Mouse (Mus musculus) left cerebral cortex, adult 9 months (tissue): ENCODE data around the gene Glrx5.

Source experiments
- DNase-seq, 2 experiments: peaks; one replicate each; pipeline ENCODE4 v3.0.0; 2022; ENCODE audit warnings: low spot score in 2 of 2

Glrx5 gene

GRCm38 (mm10) chr12:105004956-105005714 lies 27.4 kb upstream of the Glrx5 start:
- DNase-seq = no peak

DNA sequence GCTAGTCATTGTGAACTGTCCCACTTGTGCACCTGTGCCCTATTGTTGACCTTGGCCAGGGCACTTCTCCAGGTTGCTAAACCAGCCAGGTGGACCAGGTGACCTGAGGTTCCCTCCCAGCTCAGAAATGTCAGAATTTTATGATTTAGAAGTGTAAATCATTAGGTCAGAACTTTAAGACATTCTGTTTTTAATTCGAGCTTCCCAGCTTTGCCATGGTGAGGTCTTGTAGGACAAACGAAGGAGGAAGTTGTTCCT lies 26.8 kb upstream of the Glrx5 start:
- no peak for DNase-seq

DNA sequence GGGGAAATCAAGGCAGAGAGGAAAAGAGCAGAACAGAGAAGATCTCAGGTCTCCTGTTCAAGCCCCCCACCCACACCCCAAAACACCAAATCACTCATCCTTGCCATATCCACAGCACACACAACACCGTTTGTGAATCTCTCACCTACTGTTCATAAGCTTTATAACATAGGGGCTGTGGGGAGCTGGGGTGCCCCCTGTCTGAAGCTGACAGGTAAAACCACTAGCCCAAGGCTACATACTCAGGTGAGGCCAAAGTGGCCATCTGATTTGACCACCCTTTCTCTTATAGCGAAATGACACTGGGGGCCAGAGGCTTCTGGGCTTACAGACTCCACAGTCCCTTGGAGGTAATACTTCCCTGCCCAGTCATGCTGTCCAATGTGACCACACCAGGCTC lies 24.3 kb upstream of the Glrx5 start:
- no peak for DNase-seq

DNA sequence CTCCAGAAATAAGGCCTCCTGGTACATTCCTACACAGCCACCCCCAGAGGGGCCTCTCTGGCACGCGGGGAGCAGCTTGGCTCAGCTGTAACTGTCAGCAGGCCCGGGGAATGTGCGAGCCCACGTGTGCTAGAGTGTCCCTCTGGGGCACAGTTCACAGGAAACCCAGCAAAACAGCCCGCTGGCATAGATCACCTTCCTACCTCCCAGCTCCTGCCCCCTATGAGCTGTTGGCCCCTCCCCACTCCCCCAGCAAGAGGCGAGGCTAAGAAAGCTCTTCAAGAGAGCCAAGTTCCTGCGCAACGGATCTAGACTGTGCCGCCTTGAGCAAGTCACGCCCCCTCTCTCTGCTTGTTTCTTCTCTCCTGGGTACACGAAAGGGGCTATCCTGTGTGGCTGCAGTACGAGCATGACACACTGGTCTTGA lies 23.7 kb upstream of the Glrx5 start:
- DNase-seq = no peak

DNA sequence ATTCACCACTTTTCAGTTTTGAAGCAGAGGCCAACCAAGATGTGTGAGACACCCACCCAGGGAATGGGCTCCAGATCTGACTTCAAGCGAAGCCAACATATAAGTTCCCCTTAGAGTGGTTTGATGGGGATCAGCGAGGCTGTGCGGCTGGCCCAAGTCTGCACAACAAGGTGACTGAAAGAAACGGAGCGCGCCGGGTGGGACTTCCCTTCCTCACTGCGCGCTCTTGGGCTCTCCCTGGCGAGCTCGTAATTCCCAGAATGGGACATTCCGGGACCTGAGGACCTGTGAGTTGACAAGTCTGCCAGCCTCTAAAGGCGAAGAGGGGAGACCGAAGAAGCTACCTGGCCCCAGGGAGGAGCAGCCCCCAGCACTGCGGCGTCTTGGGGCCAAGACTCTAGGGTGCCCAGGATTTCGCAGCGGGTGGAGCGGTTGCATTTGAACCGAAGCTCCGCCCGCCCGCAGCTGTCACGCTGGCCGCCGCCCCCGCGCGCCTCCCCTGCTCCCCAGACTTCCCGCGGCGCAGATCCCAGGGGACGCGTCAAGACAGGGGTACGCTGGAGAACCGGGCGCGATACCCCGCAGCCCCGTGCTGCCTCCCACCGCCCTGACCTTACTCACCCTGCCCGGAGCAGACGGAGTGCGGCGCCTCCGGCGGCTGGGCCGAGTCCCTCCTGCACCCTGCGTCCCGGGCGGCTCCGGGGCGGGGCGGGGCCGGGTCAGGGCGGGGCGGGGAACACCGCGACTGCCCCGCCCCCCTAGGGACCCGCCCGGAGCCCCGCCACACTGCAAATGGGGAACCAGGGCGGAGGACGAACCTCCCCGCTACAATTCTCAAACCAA lies 22.9 kb upstream of the Glrx5 start, which contains the start of gene Syne3:
Syne3 (minus strand) TSS at position 440 of the 843 bp plus-strand sequence.
- peak in 1 of 2 experiments; percentile 50 for DNase-seq

- no peak for DNase-seq
These were observed 22.2 kb upstream of the Glrx5 start for GRCm38 (mm10) chr12:105010213-105010790.

GRCm38 (mm10) chr12:105011589-105011988 lies 20.9 kb upstream of the Glrx5 start:
- DNase-seq = no peak

GRCm38 (mm10) chr12:105012314-105012713 lies 20.2 kb upstream of the Glrx5 start:
- no peak for DNase-seq

DNA sequence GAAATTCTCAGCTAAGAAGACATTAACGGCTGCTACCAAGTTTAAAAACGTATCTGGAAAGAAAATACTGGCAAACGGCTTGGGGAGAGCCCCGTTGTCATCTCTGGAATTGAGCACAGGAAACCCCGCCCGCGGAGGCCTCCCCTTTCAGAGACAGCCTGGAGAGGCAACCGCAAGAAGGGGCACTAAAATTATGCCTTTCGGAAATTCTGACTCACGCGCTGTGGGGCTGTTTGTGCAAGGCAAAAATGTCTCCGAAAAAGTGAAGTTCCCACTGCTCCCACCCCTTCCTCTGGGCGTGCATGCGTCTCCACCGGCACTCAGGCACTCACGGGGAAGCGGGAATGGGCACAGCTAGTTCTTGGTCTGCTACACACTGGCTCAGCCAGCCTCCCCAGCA lies 19.4 kb upstream of the Glrx5 start:
- peak in 1 of 2 experiments; percentile 69 for DNase-seq

DNA sequence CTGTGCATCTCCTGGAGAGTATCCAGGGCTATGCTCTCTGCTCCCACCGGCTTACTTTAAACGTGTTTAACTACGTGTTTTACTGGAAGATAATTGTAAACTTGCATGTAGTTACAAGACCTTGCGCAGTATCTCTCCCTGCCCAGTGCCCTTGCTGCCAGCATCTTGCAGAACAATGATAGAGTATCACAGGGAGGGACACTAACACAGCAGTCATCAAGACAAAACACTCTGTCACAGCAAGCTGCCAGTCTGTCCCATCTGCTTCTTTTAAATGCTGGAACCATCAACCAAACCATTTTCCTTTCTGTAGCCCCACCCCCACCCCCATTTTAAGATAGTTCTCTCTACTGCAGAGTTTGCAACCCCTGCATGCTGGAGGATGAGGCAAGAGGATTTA lies 16.3 kb upstream of the Glrx5 start:
- no peak for DNase-seq

DNA sequence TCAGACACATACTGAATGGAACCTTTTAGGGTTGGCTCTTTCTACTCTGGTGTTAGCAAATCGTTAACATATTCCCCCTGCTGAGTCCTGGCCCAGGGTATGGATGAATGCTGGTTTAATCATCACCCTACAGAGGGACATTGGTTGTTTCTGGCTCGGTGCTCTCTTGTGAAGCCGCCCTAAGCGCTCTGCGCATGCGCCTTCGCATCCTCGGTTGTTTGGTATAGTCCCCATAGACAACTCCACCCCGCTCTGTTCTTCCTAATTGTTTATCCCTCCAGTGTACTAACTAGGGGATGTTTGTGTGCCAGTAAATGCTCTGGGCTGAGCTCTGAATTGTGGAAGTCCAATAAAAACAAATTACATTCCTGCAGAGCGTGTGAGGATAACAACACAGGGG lies 15.8 kb upstream of the Glrx5 start:
- no peak for DNase-seq

- no peak for DNase-seq
These were observed 12.9 kb upstream of the Glrx5 start for GRCm38 (mm10) chr12:105019359-105020219.

DNA sequence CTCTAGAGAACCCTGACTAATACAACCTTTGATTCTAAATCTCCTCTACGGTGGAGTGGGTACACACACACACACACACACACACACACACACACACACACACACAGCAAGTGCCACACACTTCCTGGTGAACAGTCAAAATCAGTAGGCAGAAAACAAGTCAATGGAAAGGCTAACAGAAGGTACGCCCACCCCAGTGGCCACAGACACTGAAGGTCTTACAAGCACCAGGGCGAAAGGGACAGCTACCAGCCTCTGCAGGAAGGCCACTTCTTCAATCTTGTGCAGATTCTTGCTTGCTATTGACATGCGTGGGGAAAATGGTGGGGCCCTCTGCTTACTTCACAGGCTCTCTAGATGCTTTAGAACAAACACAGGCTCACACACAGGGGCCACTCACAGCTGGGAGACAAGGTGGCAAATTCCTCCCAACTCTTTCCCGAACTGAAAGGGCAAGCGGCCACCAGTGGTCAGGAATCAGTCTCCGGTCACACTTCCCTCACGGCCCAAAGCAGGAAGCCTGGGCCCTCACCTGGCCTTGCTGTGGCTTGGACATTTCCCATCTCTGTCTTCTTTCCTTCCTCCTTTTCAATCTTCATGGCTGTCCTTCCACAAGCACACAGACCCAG lies 10.9 kb upstream of the Glrx5 start:
- DNase-seq = no peak

DNA sequence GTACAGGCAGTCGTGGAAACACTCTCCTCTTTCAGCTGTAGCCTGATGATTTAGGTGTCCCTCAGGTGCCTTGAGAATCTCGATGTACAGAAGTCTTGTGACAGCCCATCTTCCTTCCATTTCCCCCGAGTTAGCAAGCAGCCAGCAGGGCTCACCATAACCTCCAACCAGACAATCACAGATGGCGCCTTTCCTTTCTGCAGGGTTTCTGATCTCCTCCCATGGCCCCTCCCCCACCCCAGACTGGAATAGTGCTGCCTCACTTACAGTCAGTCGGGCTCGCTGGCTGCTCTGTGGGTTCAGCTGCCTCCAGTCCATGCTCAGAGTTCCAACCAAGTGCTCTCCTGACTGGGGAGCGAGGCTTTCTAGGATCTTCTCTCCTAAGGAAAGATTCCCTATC lies 10.3 kb upstream of the Glrx5 start:
- no peak for DNase-seq

DNA sequence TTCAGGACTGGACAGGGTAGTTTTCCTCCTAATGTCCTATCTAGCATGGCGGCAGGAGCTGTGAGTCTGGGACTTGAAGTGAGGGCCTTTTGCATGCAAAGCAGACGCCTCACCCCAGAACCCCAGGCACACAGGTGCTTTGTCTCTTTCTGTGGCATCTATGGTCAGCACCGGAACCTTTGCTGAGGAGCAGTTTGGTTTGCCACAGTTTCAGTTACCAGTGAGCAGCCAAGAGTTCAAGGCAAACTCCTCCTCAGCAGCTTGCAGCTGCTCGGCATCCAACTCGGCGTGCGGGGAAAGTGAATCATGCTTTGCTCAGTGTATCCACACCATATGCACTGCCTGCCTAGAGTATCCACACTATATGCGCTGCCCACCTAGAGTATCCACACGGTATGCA lies 9.7 kb upstream of the Glrx5 start:
- no peak for DNase-seq

DNA sequence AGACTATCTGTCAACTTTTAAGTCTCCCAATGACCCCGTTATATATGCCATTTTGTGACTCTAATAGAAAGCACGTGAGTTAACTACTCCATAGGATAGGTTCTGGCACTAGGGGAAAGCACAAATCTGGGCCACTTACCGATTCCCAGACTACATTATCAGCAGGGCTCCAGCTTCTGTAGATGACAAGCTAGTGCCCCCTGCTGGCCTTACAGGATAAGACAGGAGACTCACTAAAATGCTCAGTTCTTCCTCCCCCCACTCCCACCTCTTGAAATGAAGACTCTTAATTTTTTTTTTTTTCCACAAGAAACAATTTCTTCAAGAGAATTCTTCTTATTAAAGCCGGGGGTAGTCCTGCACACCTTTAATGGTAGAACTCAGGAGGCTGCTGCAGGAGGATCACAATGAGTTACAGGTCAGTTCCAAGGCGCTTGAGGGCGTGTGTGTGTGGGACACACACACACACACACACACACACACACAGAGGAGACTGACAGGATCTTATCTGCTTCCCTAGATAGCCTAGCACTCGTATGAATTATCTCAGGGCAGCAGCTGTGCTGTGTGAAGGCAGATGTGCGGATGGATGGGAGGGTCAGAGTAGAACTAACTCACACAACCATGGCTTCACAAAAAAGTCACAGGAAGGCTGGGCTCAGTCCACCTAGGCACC lies 7.1 kb upstream of the Glrx5 start:
- peak in 1 of 2 experiments; percentile 77 for DNase-seq

GRCm38 (mm10) chr12:105025947-105026586 lies 6.4 kb upstream of the Glrx5 start:
- DNase-seq = no peak

DNA sequence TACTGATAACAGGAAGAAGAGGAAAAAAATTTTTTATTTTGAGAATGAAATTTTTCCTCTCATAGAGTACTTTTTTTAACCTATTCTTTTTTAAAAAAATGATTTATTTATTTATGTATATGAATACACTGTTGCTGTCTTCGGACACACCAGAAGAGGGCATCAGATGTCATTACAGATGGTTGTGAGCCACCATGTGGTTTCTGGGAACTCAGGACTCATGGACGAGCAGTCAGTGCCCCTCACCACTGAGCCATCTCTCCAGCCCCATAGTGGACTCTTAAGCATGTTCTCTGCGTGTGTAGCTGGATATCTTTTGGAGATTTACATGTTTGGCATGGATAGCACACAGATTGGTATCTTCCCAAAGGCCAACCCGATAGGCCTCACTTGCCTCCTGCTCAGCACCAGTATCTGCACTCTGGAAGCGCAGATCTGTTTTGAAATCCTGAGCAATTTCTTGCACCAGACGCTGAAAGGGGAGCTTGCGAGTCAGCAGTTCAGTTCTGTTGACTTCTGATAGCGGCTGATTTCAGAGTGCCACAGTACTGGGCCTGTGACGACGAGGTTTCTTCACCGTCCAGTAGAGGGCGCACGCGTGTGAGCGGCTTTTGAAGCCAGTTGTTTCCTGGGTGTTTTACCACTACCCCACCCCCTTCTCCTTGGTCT lies 5.0 kb upstream of the Glrx5 start:
- peak in 1 of 2 experiments; percentile 65 for DNase-seq

GRCm38 (mm10) chr12:105029890-105030289 lies 2.6 kb upstream of the Glrx5 start:
- no peak for DNase-seq
